Mouse (Mus musculus): Measurements from ENCODE around the gene Abcc4. TPM values are rescaled to one million over a fixed set of nuclear protein-coding genes. Genes with fewer than 3 reads are reported as not detected.
"Not testable (repeated sequence)": the region's sequence is repeated elsewhere in the genome, so short reads cannot be mapped to it uniquely, and the experiment has no call there.

The Abcc4 gene
- polyA plus RNA-seq, 1 experiment from 2014 or later: 2.0 TPM

- Histone ChIP-seq H3K4me3 (no peak overlapping the region), H3K27ac (no peak overlapping the region), H3K27me3 (no peaks in the 10 kb centered on the region), H3K4me2 (no peak overlapping the region), H3K9ac (no peak overlapping the region), H3K4me1 (0 out of 2 replicates have a peak, but pooled peaks cover 3% of the 10 kb centered on the region), H3K36me3 (no peaks in the 10 kb centered on the region), H3K9me3 (no peaks in the 10 kb centered on the region)
- 84% methylated on average over 7 of the region's 7 CpGs for WGBS
- no peak for ATAC-seq (ENCODE audit: insufficient number of reproducible peaks, insufficient read depth, low FRiP score, low TSS enrichment, low read depth)
These were observed 50.0 kb downstream of the Abcc4 start for GRCm38 (mm10) chr14:118656036-118656435.

- Histone ChIP-seq H3K4me1 (0 out of 2 replicates have a peak, but pooled peaks cover 3% of the 10 kb centered on the region), H3K36me3 (no peaks in the 10 kb centered on the region), H3K9me3 (no peaks in the 10 kb centered on the region), H3K27me3 (no peaks in the 10 kb centered on the region), H3K27ac (no peak overlapping the region), H3K4me2 (no peak overlapping the region), H3K4me3 (no peak overlapping the region), H3K9ac (no peak overlapping the region)
- WGBS: 65% methylated on average over 2 of the region's 2 CpGs
- no peak for ATAC-seq (ENCODE audit: insufficient number of reproducible peaks, insufficient read depth, low FRiP score, low TSS enrichment, low read depth)
These were observed 51.1 kb downstream of the Abcc4 start for GRCm38 (mm10) chr14:118654903-118655302.

GRCm38 (mm10) chr14:118651704-118652439, 54.1 kb downstream of the Abcc4 start:
- no peak overlapping the region for H3K4me3 ChIP-seq
- H3K9me3 ChIP-seq: no peaks in the 10 kb centered on the region
- WGBS: 72% methylated on average over 20 of the region's 20 CpGs
- H3K9ac ChIP-seq: no peak overlapping the region
- no peak overlapping the region for H3K4me2 ChIP-seq
- no peaks in the 10 kb centered on the region for H3K4me1 ChIP-seq
- ATAC-seq (ENCODE audit: insufficient number of reproducible peaks, insufficient read depth, low FRiP score, low TSS enrichment, low read depth): peak; percentile 76
- H3K27ac ChIP-seq: no peak overlapping the region
- no peaks in the 10 kb centered on the region for H3K27me3 ChIP-seq
- H3K36me3 ChIP-seq: no peaks in the 10 kb centered on the region

- Histone ChIP-seq H3K27ac (no peak overlapping the region), H3K9me3 (no peaks in the 10 kb centered on the region), H3K27me3 (no peaks in the 10 kb centered on the region), H3K9ac (no peak overlapping the region), H3K4me2 (no peak overlapping the region), H3K4me3 (no peak overlapping the region), H3K4me1 (no peaks in the 10 kb centered on the region), H3K36me3 (no peaks in the 10 kb centered on the region)
- 94% methylated on average over 2 of the region's 2 CpGs for WGBS
- ATAC-seq (ENCODE audit: insufficient number of reproducible peaks, insufficient read depth, low FRiP score, low TSS enrichment, low read depth): no peak
These were observed 56.1 kb downstream of the Abcc4 start for GRCm38 (mm10) chr14:118649895-118650256.

- H3K4me2 ChIP-seq: no peak overlapping the region
- no peaks in the 10 kb centered on the region for H3K4me1 ChIP-seq
- WGBS: 63% methylated on average over 7 of the region's 7 CpGs
- H3K27me3 ChIP-seq: no peaks in the 10 kb centered on the region
- H3K4me3 ChIP-seq: no peak overlapping the region
- no peaks in the 10 kb centered on the region for H3K9me3 ChIP-seq
- no peak overlapping the region for H3K27ac ChIP-seq
- no peak for ATAC-seq (ENCODE audit: insufficient number of reproducible peaks, insufficient read depth, low FRiP score, low TSS enrichment, low read depth)
- H3K36me3 ChIP-seq: no peaks in the 10 kb centered on the region
- no peak overlapping the region for H3K9ac ChIP-seq
These were observed 56.7 kb downstream of the Abcc4 start for GRCm38 (mm10) chr14:118649199-118649894.

- H3K9me3 ChIP-seq: not testable (repeated sequence)
- 76% methylated on average over 13 of the region's 13 CpGs for WGBS
These were observed 63.0 kb downstream of the Abcc4 start for GRCm38 (mm10) chr14:118642940-118643591.

GRCm38 (mm10) chr14:118642140-118642539, 63.9 kb downstream of the Abcc4 start:
- H3K4me1 ChIP-seq: no peaks in the 10 kb centered on the region
- 83% methylated on average over 8 of the region's 8 CpGs for WGBS
- no peak overlapping the region for H3K4me3 ChIP-seq
- H3K36me3 ChIP-seq: no peaks in the 10 kb centered on the region
- no peak overlapping the region for H3K27ac ChIP-seq
- no peak for ATAC-seq (ENCODE audit: insufficient number of reproducible peaks, insufficient read depth, low FRiP score, low TSS enrichment, low read depth)
- H3K27me3 ChIP-seq: no peaks in the 10 kb centered on the region
- no peak overlapping the region for H3K4me2 ChIP-seq
- H3K9me3 ChIP-seq: no peaks in the 10 kb centered on the region
- no peak overlapping the region for H3K9ac ChIP-seq

More at GRCm38 (mm10) chr14:118642940-118643591, 63.0 kb downstream of the Abcc4 start:
- H3K4me1 ChIP-seq; H3K9ac ChIP-seq; H3K4me3 ChIP-seq; ATAC-seq (ENCODE audit: insufficient number of reproducible peaks, insufficient read depth, low FRiP score, low TSS enrichment, low read depth); H3K27me3 ChIP-seq; H3K4me2 ChIP-seq; H3K36me3 ChIP-seq; H3K27ac ChIP-seq: not testable (repeated sequence)

GRCm38 (mm10) chr14:118638447-118639275, 67.4 kb downstream of the Abcc4 start:
- Histone ChIP-seq H3K4me2 (no peak overlapping the region), H3K27me3 (no peaks in the 10 kb centered on the region), H3K4me3 (no peak overlapping the region), H3K36me3 (no peaks in the 10 kb centered on the region), H3K27ac (no peak overlapping the region), H3K9ac (no peak overlapping the region), H3K9me3 (no peaks in the 10 kb centered on the region), H3K4me1 (no peaks in the 10 kb centered on the region)
- WGBS: 83% methylated on average over 25 of the region's 25 CpGs
- no peak for ATAC-seq (ENCODE audit: insufficient number of reproducible peaks, insufficient read depth, low FRiP score, low TSS enrichment, low read depth)

GRCm38 (mm10) chr14:118635493-118636183, 70.4 kb downstream of the Abcc4 start:
- H3K4me2 ChIP-seq: no peak overlapping the region
- no peak for ATAC-seq (ENCODE audit: insufficient number of reproducible peaks, insufficient read depth, low FRiP score, low TSS enrichment, low read depth)

GRCm38 (mm10) chr14:118629649-118630048, 76.4 kb downstream of the Abcc4 start:
- no peaks in the 10 kb centered on the region for H3K4me1 ChIP-seq
- no peaks in the 10 kb centered on the region for H3K9me3 ChIP-seq
- H3K4me3 ChIP-seq: no peak overlapping the region
- no peaks in the 10 kb centered on the region for H3K36me3 ChIP-seq
- no peak for ATAC-seq (ENCODE audit: insufficient number of reproducible peaks, insufficient read depth, low FRiP score, low TSS enrichment, low read depth)
- H3K27me3 ChIP-seq: no peaks in the 10 kb centered on the region
- 76% methylated on average over 8 of the region's 8 CpGs for WGBS
- H3K9ac ChIP-seq: no peak overlapping the region
- no peak overlapping the region for H3K4me2 ChIP-seq
- H3K27ac ChIP-seq: no peak overlapping the region

More at GRCm38 (mm10) chr14:118635493-118636183, 70.4 kb downstream of the Abcc4 start:
- Histone ChIP-seq H3K9ac (no peak overlapping the region), H3K36me3 (no peaks in the 10 kb centered on the region), H3K4me1 (no peaks in the 10 kb centered on the region), H3K27ac (no peak overlapping the region), H3K9me3 (no peaks in the 10 kb centered on the region), H3K27me3 (no peaks in the 10 kb centered on the region), H3K4me3 (no peak overlapping the region)
- WGBS: 59% methylated on average over 15 of the region's 15 CpGs

- Histone ChIP-seq H3K9ac (no peak overlapping the region), H3K4me2 (no peak overlapping the region), H3K27ac (no peak overlapping the region), H3K36me3 (no peaks in the 10 kb centered on the region), H3K9me3 (no peaks in the 10 kb centered on the region), H3K27me3 (no peaks in the 10 kb centered on the region), H3K4me3 (no peak overlapping the region), H3K4me1 (no peaks in the 10 kb centered on the region)
- 59% methylated on average over 3 of the region's 3 CpGs for WGBS
- ATAC-seq (ENCODE audit: insufficient number of reproducible peaks, insufficient read depth, low FRiP score, low TSS enrichment, low read depth): no peak
These were observed 84.6 kb downstream of the Abcc4 start for GRCm38 (mm10) chr14:118621449-118621789.
